Mouse (Mus musculus) cortical plate, adult 2 months (tissue): ENCODE data around the gene Thop1.

Experiments used
- CTCF ChIP-seq: fragments of 200-500 bp; IDR thresholded peaks from 2 replicates; pipeline ENCODE4 v1.5.1; 2011; ENCODE audit warnings: mild to moderate bottlenecking, control low read depth, low read length; ENCODE audit not compliant: insufficient read depth; ENCODE audit errors: extremely low read depth
- POLR2A ChIP-seq: fragments of 200-500 bp; IDR thresholded peaks from 2 replicates; pipeline ENCODE4 v1.6.1; 2011; ENCODE audit warnings: mild to moderate bottlenecking, low read length, control low read depth; ENCODE audit not compliant: insufficient read depth; ENCODE audit errors: extremely low read depth

- TF ChIP-seq POLR2A = no peak
- no peak for TF ChIP-seq CTCF
Measured at GRCm38 (mm10) chr10:81051133-81051532, 18.7 kb upstream of the Thop1 start.
